Mouse (Mus musculus): Measurements from ENCODE around the gene Gsdma3.
"Not testable (repeated sequence)": the region's sequence is repeated elsewhere in the genome, so short reads cannot be mapped to it uniquely, and the experiment has no call there.

Gene Gsdma3

DNA sequence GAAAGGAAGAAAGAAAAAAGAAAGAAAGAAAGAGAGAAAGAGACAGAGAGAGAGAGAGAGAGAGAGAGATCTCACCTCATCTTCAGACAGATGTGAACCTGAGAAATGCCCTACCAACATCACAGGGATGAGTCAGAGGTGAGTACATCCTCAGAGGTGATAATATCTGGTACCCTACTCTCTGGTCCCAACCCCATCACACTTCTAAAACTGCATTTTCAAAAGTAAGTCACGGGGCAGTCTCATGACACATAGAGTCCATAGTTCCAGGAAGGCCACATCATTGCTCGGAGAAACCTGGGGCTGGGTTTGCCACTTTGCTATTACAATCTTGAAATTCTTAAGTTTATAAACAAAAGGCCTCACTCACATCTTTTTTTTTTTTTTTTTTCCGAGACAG is 30.2 kb upstream of the Gsdma3 start:
- DNase-seq (ENCODE audit: low read depth, low spot score), result no peak

DNA sequence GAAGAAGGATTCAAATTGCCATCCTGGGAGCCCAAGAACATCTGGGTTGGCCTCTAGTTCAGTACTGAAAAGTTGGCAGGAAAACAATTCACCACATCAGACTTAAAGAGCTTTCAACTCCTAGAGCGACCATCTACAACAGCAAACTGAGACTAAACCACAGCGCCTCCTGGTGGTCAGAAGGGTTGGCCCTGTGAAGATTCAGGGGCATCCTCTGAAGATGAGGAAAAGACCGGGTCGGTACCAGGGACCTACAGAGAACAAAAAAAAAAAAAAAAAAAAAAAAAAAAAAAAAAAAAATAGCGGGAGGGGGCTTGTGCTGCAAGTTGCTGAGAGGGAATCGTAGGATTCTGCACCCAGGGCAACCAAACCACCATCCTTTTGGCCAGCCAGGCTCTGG is 28.8 kb upstream of the Gsdma3 start:
- DNase-seq (ENCODE audit: low read depth, low spot score), result peak; percentile 82

DNA sequence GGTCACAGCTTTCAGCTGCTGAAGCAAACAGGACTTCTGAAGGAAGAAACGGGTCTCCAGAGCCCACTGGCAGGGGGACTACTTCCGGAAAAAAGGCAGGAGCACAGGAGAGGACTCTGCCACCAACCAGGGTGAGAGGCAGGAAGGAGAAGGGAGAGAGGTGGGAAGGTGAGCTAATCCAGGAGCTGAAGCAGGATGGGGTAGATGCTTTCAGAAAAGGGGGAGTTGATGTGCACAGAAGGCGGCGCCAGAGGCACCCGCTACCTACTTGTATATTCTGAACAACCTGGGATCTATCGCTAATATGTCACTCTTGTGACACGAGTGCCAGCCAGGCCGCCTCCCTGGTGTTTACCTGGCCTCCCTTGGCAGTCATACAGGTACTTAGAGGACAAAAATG is 28.2 kb upstream of the Gsdma3 start, which contains the start of gene Lrrc3c:
TSS of gene Lrrc3c (plus strand) at position 301 of the 400 bp plus-strand sequence.
- no peak for DNase-seq (ENCODE audit: low read depth, low spot score)

DNA sequence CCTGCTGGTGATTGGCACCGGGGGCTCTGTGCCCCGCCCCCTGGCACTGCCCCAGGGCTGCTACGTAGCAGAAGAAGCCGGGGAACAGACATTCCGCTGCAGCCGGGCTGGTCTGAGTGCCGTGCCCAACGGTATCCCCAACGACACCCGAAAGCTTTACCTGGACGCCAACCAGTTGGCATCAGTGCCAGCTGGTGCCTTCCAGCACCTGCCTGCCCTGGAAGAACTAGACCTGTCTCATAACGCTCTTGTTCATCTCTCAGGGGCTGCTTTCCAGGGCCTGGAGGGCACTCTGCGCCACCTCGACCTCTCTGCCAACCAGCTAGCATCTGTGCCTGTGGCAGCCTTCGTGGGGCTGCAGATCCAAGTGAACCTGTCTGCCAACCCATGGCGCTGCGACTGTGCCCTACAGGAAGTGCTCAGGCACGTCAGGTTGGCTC is 27.3 kb upstream of the Gsdma3 start:
- no peak for DNase-seq (ENCODE audit: low read depth, low spot score)

DNA sequence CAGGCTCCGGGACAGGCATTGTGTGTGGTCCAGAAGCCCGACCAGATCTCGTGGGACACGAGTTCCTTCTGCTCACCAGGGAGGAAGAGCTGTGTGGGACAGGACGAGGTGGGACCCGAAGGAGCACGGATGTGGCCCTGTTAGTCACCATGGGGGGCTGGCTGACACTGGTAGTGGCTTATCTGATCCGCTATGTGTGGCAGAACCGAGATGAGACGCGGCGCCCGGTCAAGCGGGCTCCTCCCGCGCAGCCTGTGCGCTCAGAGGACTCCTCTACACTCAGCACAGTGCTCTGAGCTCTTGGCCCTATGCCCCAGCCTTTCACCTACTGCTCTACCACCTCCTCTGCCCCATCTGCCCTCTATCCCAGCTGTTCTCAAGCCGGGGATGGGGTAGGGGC is 26.9 kb upstream of the Gsdma3 start:
- DNase-seq (ENCODE audit: low read depth, low spot score), result no peak

GRCm38 (mm10) chr11:98602090-98602690 is 24.0 kb upstream of the Gsdma3 start:
- no peak for DNase-seq (ENCODE audit: low read depth, low spot score)

- no peak for DNase-seq (ENCODE audit: low read depth, low spot score)
Observed at GRCm38 (mm10) chr11:98603953-98604352, 22.2 kb upstream of the Gsdma3 start.

DNA sequence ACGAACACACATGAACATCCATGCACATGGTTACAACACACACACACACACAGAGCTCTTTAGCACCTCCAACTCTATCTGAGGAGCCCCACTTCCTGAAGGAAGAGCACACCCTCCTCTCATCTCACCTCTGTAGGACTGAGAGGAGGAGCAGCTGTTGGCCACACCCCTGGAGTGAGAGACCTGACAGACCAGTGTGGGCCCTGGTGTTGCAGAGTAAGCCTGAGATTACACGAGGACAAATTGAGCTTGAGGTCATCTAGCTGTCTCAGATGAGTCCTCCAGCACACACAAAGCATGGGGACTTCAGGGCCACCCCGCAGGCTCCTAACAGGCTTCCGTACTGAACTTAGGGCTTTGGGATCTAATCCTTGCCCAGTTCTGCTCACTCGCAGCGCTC is 21.2 kb upstream of the Gsdma3 start:
- DNase-seq (ENCODE audit: low read depth, low spot score), result not testable (repeated sequence)

GRCm38 (mm10) chr11:98606763-98607162 is 19.4 kb upstream of the Gsdma3 start:
- peak; percentile 79 for DNase-seq (ENCODE audit: low read depth, low spot score)

GRCm38 (mm10) chr11:98620791-98621190 is 5.4 kb upstream of the Gsdma3 start:
- DNase-seq (ENCODE audit: low read depth, low spot score), result no peak

GRCm38 (mm10) chr11:98623981-98624380 is 2.2 kb upstream of the Gsdma3 start:
- DNase-seq (ENCODE audit: low read depth, low spot score), result not testable (repeated sequence)

DNA sequence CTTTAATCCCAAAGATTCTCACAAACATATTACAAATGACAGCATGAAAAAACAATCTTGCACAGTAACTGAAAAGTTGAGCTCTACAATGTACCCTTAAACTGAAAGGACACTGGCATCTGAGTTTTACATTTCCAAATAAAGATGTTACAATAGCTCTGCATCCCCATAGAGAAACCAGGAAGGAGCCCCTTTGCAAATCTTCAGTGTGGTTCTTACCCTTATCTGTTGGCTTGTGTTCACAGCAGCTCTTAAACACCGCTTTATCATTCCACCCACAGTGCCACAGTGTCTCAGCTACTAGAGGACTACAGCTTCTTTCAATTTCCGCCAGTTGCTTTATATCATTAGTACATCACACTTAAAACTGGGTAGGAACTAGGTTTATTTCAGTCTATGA is 1.8 kb upstream of the Gsdma3 start:
- DNase-seq (ENCODE audit: low read depth, low spot score), result not testable (repeated sequence)

- no peak for DNase-seq (ENCODE audit: low read depth, low spot score)
Observed at GRCm38 (mm10) chr11:98628706-98629105, 2.5 kb downstream of the Gsdma3 start.

DNA sequence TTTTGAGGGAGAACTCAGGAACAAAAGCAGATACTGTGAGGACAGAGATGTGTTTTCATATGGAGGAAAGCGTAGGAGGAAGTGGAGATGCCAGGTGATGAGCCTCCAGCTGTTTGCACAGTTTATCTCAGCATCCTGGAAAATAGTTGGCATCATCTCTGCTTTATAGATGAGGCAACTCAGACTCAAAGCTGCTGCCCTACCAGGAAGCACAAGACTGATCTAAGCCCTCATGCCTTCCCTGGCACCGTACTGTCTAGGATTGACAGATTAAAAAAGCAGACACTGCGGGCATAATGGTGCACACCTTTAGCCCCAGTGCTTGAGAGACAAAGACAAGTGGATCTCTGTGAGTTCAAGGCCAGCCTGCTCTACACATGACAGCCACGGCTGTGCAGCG is 4.5 kb downstream of the Gsdma3 start:
- no peak for DNase-seq (ENCODE audit: low read depth, low spot score)

GRCm38 (mm10) chr11:98635312-98635970 is 9.3 kb downstream of the Gsdma3 start:
- DNase-seq (ENCODE audit: low read depth, low spot score), result peak; percentile 43

DNA sequence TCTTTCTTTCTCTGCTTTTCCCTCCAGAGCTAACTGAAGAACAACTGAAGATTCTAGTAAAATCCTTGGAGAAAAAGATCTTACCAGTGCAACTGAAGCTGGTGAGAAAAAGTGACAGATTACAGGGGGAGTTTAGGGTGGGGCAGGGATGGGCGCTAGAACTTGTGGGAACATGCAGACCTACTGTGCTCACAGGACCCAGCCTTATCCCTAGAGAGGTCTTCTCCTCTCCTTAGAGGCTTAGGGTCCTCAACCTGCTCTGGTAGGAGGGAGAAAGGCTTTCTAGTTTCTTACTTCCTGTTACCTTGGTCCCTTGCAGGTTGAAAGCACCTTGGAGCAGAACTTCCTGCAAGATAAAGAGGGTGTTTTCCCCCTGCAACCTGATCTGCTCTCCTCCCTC is 11.3 kb downstream of the Gsdma3 start:
- DNase-seq (ENCODE audit: low read depth, low spot score), result no peak

- DNase-seq (ENCODE audit: low read depth, low spot score), result no peak
Observed at GRCm38 (mm10) chr11:98640091-98640490, 13.9 kb downstream of the Gsdma3 start.

GRCm38 (mm10) chr11:98644757-98645156 is 18.6 kb downstream of the Gsdma3 start:
- DNase-seq (ENCODE audit: low read depth, low spot score), result no peak

- no peak for DNase-seq (ENCODE audit: low read depth, low spot score)
Observed at GRCm38 (mm10) chr11:98645946-98646345, 19.8 kb downstream of the Gsdma3 start.

DNA sequence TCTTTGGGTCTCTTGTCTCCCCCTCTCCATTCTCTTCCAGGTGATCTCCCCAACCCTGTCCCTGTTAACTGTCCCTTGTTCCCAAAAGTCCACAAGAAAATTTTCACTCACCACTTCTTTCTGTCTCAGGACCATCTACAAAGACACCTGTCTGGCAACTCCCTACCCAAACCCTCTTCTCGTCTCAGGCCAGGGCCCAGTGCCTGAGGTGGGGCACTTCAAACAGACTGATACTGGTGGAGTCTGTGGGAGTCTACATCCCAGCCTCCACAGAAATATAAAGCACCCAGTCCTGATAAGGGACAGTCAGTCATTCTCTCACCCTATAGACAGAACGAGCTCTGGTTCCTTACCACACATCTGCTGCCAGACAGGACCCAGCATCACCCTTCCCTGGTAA is 20.3 kb downstream of the Gsdma3 start, which contains the start of gene Gsdma2:
TSS of gene Gsdma2 (plus strand) at position 301 of the 400 bp plus-strand sequence.
- no peak for DNase-seq (ENCODE audit: low read depth, low spot score)

DNA sequence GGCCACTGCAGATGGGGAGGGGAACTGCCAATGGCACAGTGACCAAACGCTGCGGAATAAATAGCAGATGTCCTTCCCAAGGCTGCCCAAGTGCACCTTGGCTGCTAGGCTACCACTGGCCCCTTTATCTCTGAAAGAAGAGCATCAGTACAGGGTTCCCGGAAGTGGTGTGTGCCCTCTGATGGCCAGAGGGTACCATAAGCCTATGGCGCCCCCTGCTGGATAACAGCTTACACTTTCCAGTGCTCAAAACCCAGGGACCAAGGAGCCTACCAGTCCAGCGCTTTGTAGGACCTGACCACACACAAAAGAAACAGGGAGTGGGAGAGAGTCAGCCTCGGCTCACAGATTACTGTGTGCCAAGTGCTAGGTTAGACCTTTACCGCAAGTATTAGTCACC is 28.9 kb downstream of the Gsdma3 start:
- DNase-seq (ENCODE audit: low read depth, low spot score), result peak; percentile 72

- peak; percentile 78 for DNase-seq (ENCODE audit: low read depth, low spot score)
Observed at GRCm38 (mm10) chr11:98660517-98660916, 34.4 kb downstream of the Gsdma3 start.

GRCm38 (mm10) chr11:98664091-98664490 is 37.9 kb downstream of the Gsdma3 start, which contains the start of gene Gsdma:
Gsdma (plus strand) TSS chr11:98664351.
- DNase-seq (ENCODE audit: low read depth, low spot score), result no peak
